8 mouse cellular contexts compared by ENCODE assay signal in genomic region chr10:45067436-45067925, GRCm38 (mm10). TPM values are rescaled to one million over a fixed set of nuclear protein-coding genes. Genes with fewer than 3 reads are reported as not detected.
DNase-seq lines count a peak whose midpoint lies in the region; ATAC-seq and TF ChIP-seq lines count a peak whose summit lies in the region.

No protein-coding gene starts in this region.

- no peak for DNase-seq in gastrocnemius, adult 2 months
- DNase-seq in gastrocnemius, postnatal 25 days: no peak
- DNase-seq in B cell, adult 2 months: peak; percentile 36 to 40
- DNase-seq in brain, adult 2 months (ENCODE audit: low read depth, low spot score): peak; percentile 39
- peak; percentile 34 for DNase-seq in liver, postnatal 0 days
- DNase-seq in splenic B cell, adult 2 months (ENCODE audit: low read depth, low spot score): peak; percentile 60
- no peak for DNase-seq in left cerebral cortex, adult 9 months (ENCODE audit: low spot score in 2 of 2)

- TF ChIP-seq EP300 in liver, postnatal 0 days (IDR thresholded peaks at IDR 0.05; ENCODE audit: low read depth): no peak

- TF ChIP-seq CTCF in gastrocnemius, adult 2 months (IDR thresholded peaks at IDR 0.05): no peak
- TF ChIP-seq CTCF in liver, postnatal 0 days (IDR thresholded peaks at IDR 0.05; ENCODE audit: low read depth): no peak

- 0% methylated on average over 28 of the region's 28 CpGs for WGBS in hindbrain, embryonic 13.5 days
- under 1% methylated on average over 28 of the region's 28 CpGs for WGBS in liver, postnatal 0 days (ENCODE audit: insufficient replicate concordance)

- intact Hi-C loops in gastrocnemius, adult 2 months (cut with DNase I): no loop called here

- H3K4me1 ChIP-seq in hindbrain, embryonic 13.5 days (replicated peaks): peaks cover 47% of the 10 kb centered on the region
- peaks cover 35% of the 10 kb centered on the region for H3K4me1 ChIP-seq in liver, postnatal 0 days (ENCODE audit: insufficient read depth)

- H3K27me3 ChIP-seq in hindbrain, embryonic 13.5 days: no peaks in the 10 kb centered on the region
- no peaks in the 10 kb centered on the region for H3K27me3 ChIP-seq in liver, postnatal 0 days (ENCODE audit: insufficient read depth, low read length)
- H3K27me3 ChIP-seq in splenic B cell, adult 2 months (ENCODE audit: control insufficient read depth, insufficient read depth, low read length, poor library complexity, severe bottlenecking): no peaks in the 10 kb centered on the region

- H3K9ac ChIP-seq in hindbrain, embryonic 13.5 days: peak overlapping the region; percentile 92
- H3K9ac ChIP-seq in liver, postnatal 0 days (replicated peaks): peak overlapping the region; percentile 92

- H3K27ac ChIP-seq in gastrocnemius, adult 2 months: peak overlapping the region; percentile 92
- H3K27ac ChIP-seq in hindbrain, embryonic 13.5 days: peak overlapping the region; percentile 88
- H3K27ac ChIP-seq in liver, postnatal 0 days (ENCODE audit: low read depth): peak overlapping the region; percentile 89

- H3K4me3 ChIP-seq in gastrocnemius, adult 2 months: peak overlapping the region; percentile 99
- peak overlapping the region; percentile 95 for H3K4me3 ChIP-seq in hindbrain, embryonic 13.5 days
- H3K4me3 ChIP-seq in liver, postnatal 0 days (ENCODE audit: low read depth, low read length): peak overlapping the region; percentile 95

- H3K9me3 ChIP-seq in hindbrain, embryonic 13.5 days: no peaks in the 10 kb centered on the region
- no peaks in the 10 kb centered on the region for H3K9me3 ChIP-seq in liver, postnatal 0 days (ENCODE audit: low read length)

- peak overlapping the region; percentile 72 for H3K4me2 ChIP-seq in hindbrain, embryonic 13.5 days
- H3K4me2 ChIP-seq in liver, postnatal 0 days (ENCODE audit: low read depth, low read length): peak overlapping the region; percentile 98

- no peaks in the 10 kb centered on the region for H3K36me3 ChIP-seq in hindbrain, embryonic 13.5 days
- no peaks in the 10 kb centered on the region for H3K36me3 ChIP-seq in liver, postnatal 0 days (replicated peaks; ENCODE audit: insufficient read depth, low read length)
- H3K36me3 ChIP-seq in splenic B cell, adult 2 months (ENCODE audit: control insufficient read depth, insufficient read depth, low read length, poor library complexity, severe bottlenecking): peaks cover 1% of the 10 kb centered on the region; the same call in 1 of the 2 replicates

- peak; percentile 31 for ATAC-seq in hindbrain, embryonic 13.5 days (ENCODE audit: low FRiP score)
- peak; percentile 59 for ATAC-seq in liver, postnatal 0 days

RNA-seq across cellular contexts. Expression of gene Prep, which starts 0.5 kb away (rescaled TPM):
- 1 to 10 TPM; 6.4 to 7.3 TPM for total RNA-seq in gastrocnemius, adult 2 months (2021)
- 1 to 10 TPM; 7.0 to 7.3 TPM for total RNA-seq in gastrocnemius, postnatal 25 days (2021)
- polyA plus RNA-seq in hindbrain, embryonic 13.5 days (2015; fragmentation: Nextera tagmentation; extraction: Ambion mirVana): 24.8 and 25.2 TPM in 2 replicates
- polyA plus RNA-seq in liver, postnatal 0 days (2015; fragmentation: Nextera tagmentation; extraction: Ambion mirVana): 6.4 and 7.1 TPM in 2 replicates

Comparison
In these comparisons a context has a peak if more than half of its experiments do, and no peak if none do; other contexts are left out.
1. DNase-seq: peak in B cell, adult 2 months (2 of 2), brain, adult 2 months (single experiment), liver, postnatal 0 days (single experiment) and splenic B cell, adult 2 months (single experiment); none in gastrocnemius, adult 2 months (single experiment), gastrocnemius, postnatal 25 days (single experiment) and left cerebral cortex, adult 9 months (0 of 2).
2. Peak in every context shown above with its lines, with median percentiles within 50 percentile points of each other: H3K27ac ChIP-seq and H3K4me3 ChIP-seq.